Mouse (Mus musculus) E14TG2a.4 (cell line): ENCODE measurements around the gene C1qc.

Source experiments
- CTCF ChIP-seq: conservative IDR thresholded peaks from 2 replicates; pipeline ENCODE4 v1.5.1; 2014; ENCODE audit warnings: low read length
- POU5F1 ChIP-seq: IDR thresholded peaks from 2 replicates; pipeline ENCODE4 v1.6.1; 2014; ENCODE audit warnings: low read length, borderline replicate concordance

GRCm38 (mm10) chr4:136892371-136892770 lies 494 bp downstream of the C1qc start:
- TF ChIP-seq CTCF (no peak), POU5F1 (no peak)
